Mouse (Mus musculus) liver, postnatal 0 days (tissue): ENCODE data around the gene Mfn1. TPM values are rescaled to one million over a fixed set of nuclear protein-coding genes. Genes with fewer than 3 reads are reported as not detected.

Experiments
- ATAC-seq: fragments of 200-750 bp; cut with Nextera tagmentation; 2 replicates; pipeline ENCODE4 v1.8.0; 2017; ENCODE audit warnings: mild to moderate bottlenecking, moderate library complexity
- DNase-seq: peaks from one replicate; pipeline ENCODE4 v3.0.0-alpha.2; 2016
- H3K27ac ChIP-seq: fragments of 300-500 bp; sonication (generic); 2 replicates; pipeline ENCODE4 v1.5.1; 2014; ENCODE audit warnings: antibody characterized with exemption, moderate library complexity, mild to moderate bottlenecking, low read depth
- H3K27me3 ChIP-seq: fragments of 300-500 bp; sonication (generic); 2 replicates; pipeline ENCODE4 v1.6.1; 2014; ENCODE audit warnings: low read length, control low read depth, mixed read lengths; ENCODE audit not compliant: insufficient read depth
- H3K36me3 ChIP-seq: fragments of 300-500 bp; sonication (generic); replicated peaks from 2 replicates; pipeline ENCODE4 v1.6.1; 2014; ENCODE audit warnings: mild to moderate bottlenecking, control low read depth, low read length, moderate library complexity, mixed read lengths; ENCODE audit not compliant: insufficient read depth
- H3K4me1 ChIP-seq: fragments of 300-500 bp; sonication (generic); 2 replicates; pipeline ENCODE4 v1.6.1; 2014; ENCODE audit warnings: antibody characterized with exemption, mild to moderate bottlenecking, control low read depth; ENCODE audit not compliant: insufficient read depth
- H3K4me2 ChIP-seq: fragments of 300-500 bp; sonication (generic); 2 replicates; pipeline ENCODE4 v1.6.1; 2014; ENCODE audit warnings: low read depth, mild to moderate bottlenecking, low read length, moderate library complexity, mixed read lengths
- H3K4me3 ChIP-seq: fragments of 300-500 bp; sonication (generic); 2 replicates; pipeline ENCODE4 v1.5.1; 2014; ENCODE audit warnings: low read depth, low read length
- H3K9ac ChIP-seq: fragments of 300-500 bp; sonication (generic); replicated peaks from 2 replicates; pipeline ENCODE4 v1.6.1; 2014; ENCODE audit warnings: mild to moderate bottlenecking, moderate library complexity
- H3K9me3 ChIP-seq: fragments of 300-500 bp; sonication (generic); 2 replicates; pipeline ENCODE4 v1.6.1; 2016; ENCODE audit warnings: mild to moderate bottlenecking, control low read depth, low read length, mixed read lengths
- CTCF ChIP-seq: sonication (generic); IDR thresholded peaks from 2 replicates; pipeline ENCODE4 v1.5.1; 2016; ENCODE audit warnings: antibody characterized with exemption, low read depth
- EP300 ChIP-seq: IDR thresholded peaks from 2 replicates; pipeline ENCODE4 v1.6.1; 2016; ENCODE audit warnings: antibody characterized with exemption, low read depth, mild to moderate bottlenecking
- WGBS: fragments of 180-500 bp; shearing (Covaris S2); extraction: QIAGEN DNeasy Blood & Tissue Kit; methylation state at CpG from one replicate; pipeline ENCODE4 v1.1.7; 2014; ENCODE audit not compliant: insufficient replicate concordance; 5-methylcytosine and 5-hydroxymethylcytosine counted together
- polyA plus RNA-seq: library from polyadenylated mRNA; unstranded; fragments of >200 nt; fragmentation: Nextera tagmentation; extraction: Ambion mirVana; gene quantifications from 2 replicates; pipeline ENCODE4 v1.2.1, GENCODE M21; 2015

The Mfn1 gene
- polyA plus RNA-seq, 1 experiment from 2014 or later: 19.5 TPM

GRCm38 (mm10) chr3:32599328-32599727 lies 70.1 kb downstream of the Mfn1 start:
- H3K36me3 ChIP-seq: no peaks in the 10 kb centered on the region
- no peaks in the 10 kb centered on the region for H3K27me3 ChIP-seq
- H3K4me2 ChIP-seq: no peak overlapping the region
- H3K4me1 ChIP-seq: no peaks in the 10 kb centered on the region
- H3K9me3 ChIP-seq: no peaks in the 10 kb centered on the region
- H3K27ac ChIP-seq: no peak overlapping the region
- no peak overlapping the region for H3K4me3 ChIP-seq
- WGBS: 43% methylated on average over 3 of the region's 3 CpGs
- no peak for ATAC-seq
- no peak for DNase-seq
- no peak for TF ChIP-seq EP300
- TF ChIP-seq CTCF: no peak
- H3K9ac ChIP-seq: no peak overlapping the region

- Histone ChIP-seq H3K9ac (no peak overlapping the region), H3K27ac (no peak overlapping the region), H3K27me3 (no peaks in the 10 kb centered on the region), H3K4me1 (no peaks in the 10 kb centered on the region), H3K9me3 (no peaks in the 10 kb centered on the region), H3K4me2 (no peak overlapping the region), H3K4me3 (no peak overlapping the region), H3K36me3 (no peaks in the 10 kb centered on the region)
- DNase-seq (no peak), ATAC-seq (no peak)
- TF ChIP-seq EP300: no peak
- no peak for TF ChIP-seq CTCF
- WGBS: 80% methylated on average over 10 of the region's 10 CpGs
These were observed 71.8 kb downstream of the Mfn1 start for GRCm38 (mm10) chr3:32601055-32601454.

- 90% methylated on average over 4 of the region's 4 CpGs for WGBS
- no peak for ATAC-seq
- Histone ChIP-seq H3K4me3 (no peak overlapping the region), H3K4me2 (no peak overlapping the region), H3K9me3 (no peaks in the 10 kb centered on the region), H3K36me3 (no peaks in the 10 kb centered on the region), H3K27ac (no peak overlapping the region), H3K27me3 (no peaks in the 10 kb centered on the region), H3K9ac (no peak overlapping the region), H3K4me1 (no peaks in the 10 kb centered on the region)
- no peak for DNase-seq
- TF ChIP-seq CTCF: no peak
- TF ChIP-seq EP300: no peak
These were observed 80.0 kb downstream of the Mfn1 start for GRCm38 (mm10) chr3:32609233-32609632.

- DNase-seq (peak; percentile 31), ATAC-seq (no peak)
- Histone ChIP-seq H3K27me3 (no peaks in the 10 kb centered on the region), H3K9me3 (no peaks in the 10 kb centered on the region), H3K9ac (no peak overlapping the region), H3K36me3 (no peaks in the 10 kb centered on the region), H3K4me2 (no peak overlapping the region), H3K4me3 (no peak overlapping the region), H3K4me1 (no peaks in the 10 kb centered on the region), H3K27ac (no peak overlapping the region)
- 29% methylated on average over 7 of the region's 7 CpGs for WGBS
- TF ChIP-seq CTCF (peak; percentile 68), EP300 (no peak)
These were observed 81.3 kb downstream of the Mfn1 start for GRCm38 (mm10) chr3:32610560-32610959.

GRCm38 (mm10) chr3:32611606-32612170 lies 82.4 kb downstream of the Mfn1 start:
- Histone ChIP-seq H3K9me3 (no peaks in the 10 kb centered on the region), H3K4me1 (no peaks in the 10 kb centered on the region), H3K27ac (no peak overlapping the region), H3K4me3 (no peak overlapping the region), H3K36me3 (no peaks in the 10 kb centered on the region), H3K9ac (no peak overlapping the region), H3K4me2 (no peak overlapping the region), H3K27me3 (0 out of 2 replicates have a peak, but pooled peaks cover 2% of the 10 kb centered on the region)
- DNase-seq: no peak
- no peak for TF ChIP-seq CTCF
- no peak for TF ChIP-seq EP300
- 67% methylated on average over 11 of the region's 11 CpGs for WGBS
- no peak for ATAC-seq

GRCm38 (mm10) chr3:32614786-32615185 lies 85.5 kb downstream of the Mfn1 start:
- Histone ChIP-seq H3K27ac (no peak overlapping the region), H3K4me1 (no peaks in the 10 kb centered on the region), H3K9ac (no peak overlapping the region), H3K27me3 (0 out of 2 replicates have a peak, but pooled peaks cover 4% of the 10 kb centered on the region), H3K36me3 (no peaks in the 10 kb centered on the region), H3K4me2 (no peak overlapping the region), H3K9me3 (no peaks in the 10 kb centered on the region), H3K4me3 (no peak overlapping the region)
- TF ChIP-seq EP300: no peak
- TF ChIP-seq CTCF: no peak
- DNase-seq (no peak), ATAC-seq (no peak)
- WGBS: 80% methylated on average over 2 of the region's 2 CpGs
